In genomic region chr16:40567431-40567941, GRCm38 (mm10) we compare ENCODE assay signal across 15 mouse cellular contexts.
A peak's percentile ranks its signal among the peaks of the same experiment; 100 is the strongest.
DNase-seq lines count a peak whose midpoint lies in the region; ATAC-seq and TF ChIP-seq lines count a peak whose summit lies in the region.
"Had no signal": no experiment of that assay in that cellular context is flagged by ENCODE, and none has a peak within 500 bp of the region (broad histone marks: within the 10 kb centered on the region; RNA-seq: fewer than 3 reads in every experiment).

No protein-coding gene starts in this region.

- H3K4me2 ChIP-seq in hindbrain, embryonic 12.5 days (replicated peaks): no peak overlapping the region
- no peak overlapping the region for H3K4me2 ChIP-seq in hindbrain, embryonic 11.5 days (replicated peaks; ENCODE audit: low read depth, low read length)
- H3K4me2 ChIP-seq in hindbrain, postnatal 0 days (ENCODE audit: low read depth, low read length): 0 out of 2 replicates have a peak overlapping the region, but pooled peaks have one; percentile 10
- H3K4me2 ChIP-seq: intestine, embryonic 15.5 days; liver, embryonic 13.5 days had no signal

- ATAC-seq in hindbrain, embryonic 12.5 days (ENCODE audit: low FRiP score): peak; percentile 60; the same call in 1 of the 2 replicates
- ATAC-seq in hindbrain, embryonic 11.5 days (ENCODE audit: low FRiP score): no peak
- peak; percentile 93 for ATAC-seq in hindbrain, postnatal 0 days
- no peak for ATAC-seq in megakaryocyte-erythroid progenitor cell, adult 5-6 weeks (replicated peaks; ENCODE audit: low FRiP score, low TSS enrichment, poor library complexity, severe bottlenecking)
- ATAC-seq: intestine, embryonic 15.5 days had no signal

- TF ChIP-seq CTCF in brain, embryonic 14.5 days (IDR thresholded peaks at IDR 0.05; ENCODE audit: borderline replicate concordance, extremely low read depth, insufficient read depth, insufficient read length): no peak
- TF ChIP-seq CTCF in hindbrain, postnatal 0 days (IDR thresholded peaks at IDR 0.05; ENCODE audit: low read depth): no peak

- no peak overlapping the region for H3K27ac ChIP-seq in hindbrain, embryonic 12.5 days
- no peak overlapping the region for H3K27ac ChIP-seq in hindbrain, embryonic 11.5 days (ENCODE audit: low read depth, low read length)
- no peak overlapping the region for H3K27ac ChIP-seq in hindbrain, postnatal 0 days
- H3K27ac ChIP-seq: intestine, embryonic 15.5 days; kidney, postnatal 0 days; liver, embryonic 13.5 days had no signal

- no peak for TF ChIP-seq POLR2A in brain, embryonic 14.5 days (IDR thresholded peaks at IDR 0.05; ENCODE audit: borderline replicate concordance, extremely low read depth, insufficient read depth, insufficient read length, poor library complexity, severe bottlenecking)

- DNase-seq in hindbrain, embryonic 11.5 days (ENCODE audit: low spot score): no peak
- peak; percentile 57 for DNase-seq in brain, embryonic 14.5 days (ENCODE audit: low read depth)
- peak; percentile 74 for DNase-seq in cerebellum, adult 9-11 months
- DNase-seq in hindbrain, postnatal 0 days (ENCODE audit: low spot score): peak; percentile 82
- no peak for DNase-seq in thymus, postnatal 25 days
- DNase-seq in B cell, adult 2 months: no peak
- DNase-seq: gastrocnemius, postnatal 14 days; heart, postnatal 10 days; layer of hippocampus, adult 9-11 months; liver, embryonic 13.5 days; right cerebral cortex, postnatal 4 days had no signal

- 69% methylated on average over 9 of the region's 9 CpGs for WGBS in hindbrain, embryonic 12.5 days
- 80% methylated on average over 9 of the region's 9 CpGs for WGBS in hindbrain, embryonic 11.5 days
- 45% methylated on average over 9 of the region's 9 CpGs for WGBS in hindbrain, postnatal 0 days

- H3K4me3 ChIP-seq in hindbrain, embryonic 12.5 days: no peak overlapping the region
- H3K4me3 ChIP-seq in hindbrain, embryonic 11.5 days (ENCODE audit: low read depth, low read length): no peak overlapping the region
- no peak overlapping the region for H3K4me3 ChIP-seq in hindbrain, postnatal 0 days (ENCODE audit: low read length)
- H3K4me3 ChIP-seq: intestine, embryonic 15.5 days; liver, embryonic 13.5 days had no signal

- H3K36me3 ChIP-seq in hindbrain, embryonic 12.5 days: no peaks in the 10 kb centered on the region
- H3K36me3 ChIP-seq in hindbrain, embryonic 11.5 days (ENCODE audit: control insufficient read depth, insufficient read depth, low read length): no peaks in the 10 kb centered on the region
- no peaks in the 10 kb centered on the region for H3K36me3 ChIP-seq in hindbrain, postnatal 0 days (ENCODE audit: insufficient read depth, low read length)
- H3K36me3 ChIP-seq: intestine, embryonic 15.5 days; liver, embryonic 13.5 days had no signal

- H3K4me1 ChIP-seq in hindbrain, embryonic 12.5 days: 0 out of 2 replicates have a peak, but pooled peaks cover 2% of the 10 kb centered on the region
- no peaks in the 10 kb centered on the region for H3K4me1 ChIP-seq in hindbrain, embryonic 11.5 days (replicated peaks; ENCODE audit: control insufficient read depth, insufficient read depth, low read length)
- no peaks in the 10 kb centered on the region for H3K4me1 ChIP-seq in hindbrain, postnatal 0 days (ENCODE audit: insufficient read depth, low read length)
- H3K4me1 ChIP-seq: intestine, embryonic 15.5 days; liver, embryonic 13.5 days had no signal

- H3K9me3 ChIP-seq in hindbrain, embryonic 12.5 days (replicated peaks): no peaks in the 10 kb centered on the region
- no peaks in the 10 kb centered on the region for H3K9me3 ChIP-seq in hindbrain, embryonic 11.5 days (ENCODE audit: control insufficient read depth, low read length)
- H3K9me3 ChIP-seq in hindbrain, postnatal 0 days (ENCODE audit: low read length): no peaks in the 10 kb centered on the region
- H3K9me3 ChIP-seq: intestine, embryonic 15.5 days; liver, embryonic 13.5 days had no signal

- no peaks in the 10 kb centered on the region for H3K27me3 ChIP-seq in hindbrain, embryonic 12.5 days
- H3K27me3 ChIP-seq in hindbrain, embryonic 11.5 days (ENCODE audit: control insufficient read depth, insufficient read depth, low read length): no peaks in the 10 kb centered on the region
- no peaks in the 10 kb centered on the region for H3K27me3 ChIP-seq in hindbrain, postnatal 0 days (ENCODE audit: insufficient read depth, low read length)
- H3K27me3 ChIP-seq: intestine, embryonic 15.5 days; liver, embryonic 13.5 days had no signal

- H3K9ac ChIP-seq in hindbrain, embryonic 12.5 days: no peak overlapping the region
- H3K9ac ChIP-seq in hindbrain, embryonic 11.5 days (ENCODE audit: low read depth, low read length): no peak overlapping the region
- H3K9ac ChIP-seq in hindbrain, postnatal 0 days (replicated peaks; ENCODE audit: low read length): no peak overlapping the region
- H3K9ac ChIP-seq: intestine, embryonic 15.5 days; liver, embryonic 13.5 days had no signal

Comparison
In these comparisons a context has a peak if more than half of its experiments do, and no peak if none do; other contexts are left out.
1. ATAC-seq: peak in hindbrain, embryonic 12.5 days (single experiment) and hindbrain, postnatal 0 days (single experiment); none in hindbrain, embryonic 11.5 days (single experiment) and megakaryocyte-erythroid progenitor cell, adult 5-6 weeks (single experiment).
2. DNase-seq: peak in brain, embryonic 14.5 days (single experiment), cerebellum, adult 9-11 months (single experiment) and hindbrain, postnatal 0 days (single experiment); none in hindbrain, embryonic 11.5 days (single experiment), thymus, postnatal 25 days (single experiment) and B cell, adult 2 months (0 of 2).